Mouse (Mus musculus) CH12.LX (cell line): ENCODE results near the gene Gm10318. TPM values are rescaled to one million over a fixed set of nuclear protein-coding genes. Genes with fewer than 3 reads are reported as not detected.

ENCODE experiments used
- DNase-seq: peaks from one replicate; pipeline ENCODE4 v3.0.0-alpha.2; 2013; ENCODE audit errors: extremely low read depth
- H3K27ac ChIP-seq: 2 replicates; pipeline ENCODE4 v1.5.1; 2012; ENCODE audit warnings: low read depth, mild to moderate bottlenecking, control low read depth, moderate library complexity; ENCODE audit not compliant: insufficient read depth
- H3K27me3 ChIP-seq: replicated peaks from 2 replicates; pipeline ENCODE3; 2012; ENCODE audit warnings: inconsistent platforms
- H3K36me3 ChIP-seq, 2 experiments: replicated peaks in 1 of 2; 2 replicates each; pipeline versions ENCODE3 to v1.6.1; 2012; ENCODE audit warnings: inconsistent platforms in 1 of 2, low read length in 1 of 2, mild to moderate bottlenecking in 1 of 2, mixed read lengths in 1 of 2, moderate library complexity in 1 of 2; ENCODE audit not compliant: control insufficient read depth in 1 of 2, insufficient read depth in 1 of 2
- H3K4me1 ChIP-seq, 2 experiments: 2 replicates each; pipeline ENCODE4 v1.6.1; 2012; ENCODE audit warnings: inconsistent platforms in 1 of 2, moderate library complexity in 1 of 2; ENCODE audit not compliant: insufficient read depth in 2 of 2, control insufficient read depth in 1 of 2
- H3K4me2 ChIP-seq: 2 replicates; pipeline ENCODE4 v1.6.1; 2012; ENCODE audit warnings: low read depth, mild to moderate bottlenecking, control low read depth; ENCODE audit not compliant: poor library complexity, insufficient read depth, severe bottlenecking
- H3K4me3 ChIP-seq, 3 experiments: fragments of 150-350 bp in 1 of 3; sonication (generic) in 1 of 3; replicated peaks in 1 of 3; 2 replicates each; pipeline versions ENCODE3 to v1.5.1; 2011 to 2012; ENCODE audit warnings: low read depth in 2 of 3, low read length in 2 of 3, mild to moderate bottlenecking in 2 of 3, moderate library complexity in 2 of 3, control low read depth in 1 of 3, improper control_type of control experiment in 1 of 3, inconsistent platforms in 1 of 3, mixed read lengths in 1 of 3; ENCODE audit not compliant: poor library complexity in 1 of 3
- H3K79me2 ChIP-seq: replicated peaks from 2 replicates; pipeline ENCODE4 v1.6.1; 2012; ENCODE audit warnings: mild to moderate bottlenecking, moderate library complexity; ENCODE audit not compliant: control insufficient read depth, poor library complexity, insufficient read depth, severe bottlenecking; ENCODE audit errors: extremely low read depth
- H3K9ac ChIP-seq: 2 replicates; pipeline ENCODE4 v1.6.1; 2012; ENCODE audit warnings: low read depth, mild to moderate bottlenecking, control low read depth, moderate library complexity; ENCODE audit not compliant: insufficient read depth
- H3K9me3 ChIP-seq: replicated peaks from 2 replicates; pipeline ENCODE3; 2012; ENCODE audit warnings: low read length, inconsistent platforms, mixed read lengths
- BHLHE40 ChIP-seq: IDR thresholded peaks from 2 replicates; pipeline ENCODE4 v1.6.1; 2011; ENCODE audit warnings: mild to moderate bottlenecking, low read depth, low read length, improper control_type of control experiment
- CHD2 ChIP-seq: IDR thresholded peaks from 2 replicates; pipeline ENCODE4 v1.6.1; 2011; ENCODE audit warnings: low read length, improper control_type of control experiment
- CTCF ChIP-seq, 2 experiments: IDR thresholded peaks in 1 of 2; conservative IDR thresholded peaks in 1 of 2; 2 replicates each; pipeline ENCODE4 v1.5.1; 2011 to 2012; ENCODE audit warnings: low read depth in 2 of 2, low read length in 2 of 2, improper control_type of control experiment in 1 of 2, inconsistent platforms in 1 of 2, mild to moderate bottlenecking in 1 of 2, moderate library complexity in 1 of 2
- EP300 ChIP-seq: IDR thresholded peaks from 2 replicates; pipeline ENCODE4 v1.6.1; 2011; ENCODE audit warnings: low read length, improper control_type of control experiment
- ETS1 ChIP-seq: conservative IDR thresholded peaks from 2 replicates; pipeline ENCODE4 v1.6.1; 2012; ENCODE audit warnings: low read depth, mild to moderate bottlenecking, inconsistent platforms, low read length, improper control_type of control experiment, moderate library complexity
- GABPA ChIP-seq: IDR thresholded peaks from 2 replicates; pipeline ENCODE4 v1.6.1; 2012; ENCODE audit warnings: low read depth, low read length, improper control_type of control experiment, inconsistent platforms; ENCODE audit not compliant: insufficient replicate concordance
- HCFC1 ChIP-seq: IDR thresholded peaks from 2 replicates; pipeline ENCODE4 v1.6.1; 2012; ENCODE audit warnings: low read depth, mild to moderate bottlenecking, inconsistent platforms, low read length, improper control_type of control experiment
- IRF4 ChIP-seq: IDR thresholded peaks from 2 replicates; pipeline ENCODE4 v1.6.1; 2014; ENCODE audit warnings: low read depth, mild to moderate bottlenecking, inconsistent platforms, low read length, improper control_type of control experiment
- JUN ChIP-seq: IDR thresholded peaks from 2 replicates; pipeline ENCODE4 v1.6.1; 2011; ENCODE audit warnings: low read depth, mild to moderate bottlenecking, low read length, improper control_type of control experiment, moderate library complexity; ENCODE audit not compliant: insufficient read depth
- MEF2A ChIP-seq: IDR thresholded peaks from 2 replicates; pipeline ENCODE4 v1.6.1; 2014; ENCODE audit warnings: low read depth, mild to moderate bottlenecking, inconsistent platforms, low read length, improper control_type of control experiment, borderline replicate concordance
- MXI1 ChIP-seq: IDR thresholded peaks from 2 replicates; pipeline ENCODE4 v1.6.1; 2011; ENCODE audit warnings: mild to moderate bottlenecking, low read depth, low read length, improper control_type of control experiment
- NRF1 ChIP-seq: IDR thresholded peaks from 2 replicates; pipeline ENCODE4 v1.6.1; 2014; ENCODE audit warnings: low read depth, mild to moderate bottlenecking, inconsistent platforms, low read length, improper control_type of control experiment, moderate library complexity
- POLR2A ChIP-seq: IDR thresholded peaks from 2 replicates; pipeline ENCODE4 v1.6.1; 2011; ENCODE audit warnings: low read depth, mild to moderate bottlenecking, improper control_type of control experiment, low read length
- RAD21 ChIP-seq: IDR thresholded peaks from 2 replicates; pipeline ENCODE4 v1.6.1; 2011; ENCODE audit warnings: low read depth, mild to moderate bottlenecking, low read length, improper control_type of control experiment, moderate library complexity
- RCOR1 ChIP-seq: conservative IDR thresholded peaks from 2 replicates; pipeline ENCODE4 v1.6.1; 2012; ENCODE audit warnings: low read depth, mild to moderate bottlenecking, inconsistent platforms, low read length, improper control_type of control experiment
- SIN3A ChIP-seq: IDR thresholded peaks from 2 replicates; pipeline ENCODE4 v1.6.1; 2012; ENCODE audit warnings: low read length, improper control_type of control experiment, inconsistent platforms
- TCF12 ChIP-seq: IDR thresholded peaks from 2 replicates; pipeline ENCODE4 v1.6.1; 2014; ENCODE audit warnings: low read depth, mild to moderate bottlenecking, inconsistent platforms, low read length, improper control_type of control experiment
- USF1 ChIP-seq: IDR thresholded peaks from 2 replicates; pipeline ENCODE4 v1.6.1; 2014; ENCODE audit warnings: low read depth, mild to moderate bottlenecking, inconsistent platforms, low read length, improper control_type of control experiment
- USF2 ChIP-seq: conservative IDR thresholded peaks from 2 replicates; pipeline ENCODE4 v1.6.1; 2011; ENCODE audit warnings: low read depth, low read length, improper control_type of control experiment
- ZC3H11A ChIP-seq: IDR thresholded peaks from 2 replicates; pipeline ENCODE4 v1.6.1; 2012; ENCODE audit warnings: low read depth, mild to moderate bottlenecking, inconsistent platforms, low read length, improper control_type of control experiment
- ZKSCAN1 ChIP-seq: IDR thresholded peaks from 2 replicates; pipeline ENCODE4 v1.6.1; 2012; ENCODE audit warnings: low read depth, inconsistent platforms, low read length, improper control_type of control experiment, borderline replicate concordance
- ZMIZ1 ChIP-seq: IDR thresholded peaks from 2 replicates; pipeline ENCODE4 v1.6.1; 2012; ENCODE audit warnings: low read depth, mild to moderate bottlenecking, inconsistent platforms, low read length, improper control_type of control experiment
- ZNF384 ChIP-seq: IDR thresholded peaks from 2 replicates; pipeline ENCODE4 v1.6.1; 2012; ENCODE audit warnings: low read depth, low read length, improper control_type of control experiment, inconsistent platforms
- dilution Hi-C: fragments of 300-500 bp; cut with MboI; formaldehyde crosslinking; loops from 2 replicates; pipeline ENCODE4 v1.14.3; 2020; ENCODE audit warnings: low sequenced_read_pairs; ENCODE audit not compliant: extremely low pct_unique_long_range_greater_than_20kb, extremely low pct_ligation_motif_present
- in situ Hi-C: fragments of 300-500 bp; cut with MboI; formaldehyde crosslinking; loops from 3 replicates; pipeline ENCODE4 v1.14.3; 2019; ENCODE audit warnings: low sequenced_read_pairs, low pct_ligation_motif_present, low pct_unique_long_range_greater_than_20kb, mixed read lengths
- polyA plus RNA-seq: library from polyadenylated mRNA; unstranded; fragments of >175 nt; gene quantifications from 2 replicates; pipeline ENCODE4 v1.2.1, GENCODE M21; 2012; ENCODE audit warnings: low read depth; ENCODE audit not compliant: insufficient read length
- total RNA-seq, 2 experiments: library from RNA; depleted of rRNA; stranded (reverse); fragments of 300-350 nt in 1 of 2; fragments of >200 nt in 1 of 2; gene quantifications; 2 replicates each; pipeline ENCODE4 v1.2.3; 2012 to 2014

The Gm10318 gene
- total and polyA plus RNA-seq, 3 experiments, result not detected

GRCm38 (mm10) chr10:77864762-77865143 is 12.1 kb downstream of the Gm10318 start:
- Histone ChIP-seq H3K79me2 (no peaks in the 10 kb centered on the region), H3K9ac (no peak overlapping the region), H3K9me3 (peaks cover 5% of the 10 kb centered on the region), H3K4me3 (peak overlapping the region in 1 of 3 experiments; percentile 16), H3K27ac (no peak overlapping the region), H3K4me1 (peaks cover 5 to 6% of the 10 kb centered on the region in 2 experiments), H3K36me3 (no peaks in the 10 kb centered on the region), H3K4me2 (0 out of 2 replicates have a peak overlapping the region, but pooled peaks have one; percentile 4), H3K27me3 (peaks cover 67% of the 10 kb centered on the region)
- dilution Hi-C loops, result no loop called here
- in situ Hi-C loops, result no loop called here
- no peak for DNase-seq
- TF ChIP-seq POLR2A (no peak), CHD2 (no peak), MEF2A (no peak)

- in situ Hi-C loops, result no loop called here
- Histone ChIP-seq H3K4me3 (no peak overlapping the region), H3K27ac (no peak overlapping the region), H3K36me3 (no peaks in the 10 kb centered on the region), H3K4me1 (peaks cover 5 to 6% of the 10 kb centered on the region in 2 experiments), H3K4me2 (no peak overlapping the region), H3K79me2 (no peaks in the 10 kb centered on the region), H3K27me3 (peaks cover 54% of the 10 kb centered on the region), H3K9me3 (peaks cover 5% of the 10 kb centered on the region), H3K9ac (no peak overlapping the region)
- dilution Hi-C loops, result no loop called here
- DNase-seq, result no peak
- TF ChIP-seq ZC3H11A, result no peak
- no peak for TF ChIP-seq MXI1
- no peak for TF ChIP-seq CTCF (conservative IDR thresholded peaks at IDR 0.05 in 1 of 2, IDR thresholded peaks at IDR 0.05 in 1 of 2; ENCODE audit: low read depth in 2 of 2, low read length in 2 of 2)
- TF ChIP-seq HCFC1, result no peak
- no peak for TF ChIP-seq JUN
- TF ChIP-seq ETS1, result no peak
- no peak for TF ChIP-seq RCOR1
These were observed 14.9 kb downstream of the Gm10318 start for GRCm38 (mm10) chr10:77867546-77867945.

GRCm38 (mm10) chr10:77869651-77870050 is 17.0 kb downstream of the Gm10318 start:
- Histone ChIP-seq H3K9me3 (peaks cover under 1% of the 10 kb centered on the region), H3K27ac (no peak overlapping the region), H3K79me2 (no peaks in the 10 kb centered on the region), H3K4me1 (peaks cover under 1 to 1% of the 10 kb centered on the region in 2 experiments; a peak in 3 of 4 replicates), H3K4me2 (no peak overlapping the region), H3K4me3 (no peak overlapping the region)
- dilution Hi-C loops (no loop called here), in situ Hi-C loops (no loop called here)
- no peak for TF ChIP-seq HCFC1
- TF ChIP-seq RAD21, result no peak
- no peak for TF ChIP-seq CTCF (conservative IDR thresholded peaks at IDR 0.05 in 1 of 2, IDR thresholded peaks at IDR 0.05 in 1 of 2; ENCODE audit: low read depth in 2 of 2, low read length in 2 of 2)
- no peak for TF ChIP-seq IRF4
- no peak for TF ChIP-seq ZKSCAN1
- no peak for TF ChIP-seq ZNF384
- TF ChIP-seq ZMIZ1, result no peak
- TF ChIP-seq TCF12, result no peak
- no peak for TF ChIP-seq BHLHE40
- no peak for TF ChIP-seq POLR2A
- no peak for TF ChIP-seq USF1
- no peak for TF ChIP-seq ZC3H11A
- no peak for TF ChIP-seq USF2
- no peak for TF ChIP-seq NRF1
- TF ChIP-seq GABPA, result no peak
- no peak for TF ChIP-seq EP300
- TF ChIP-seq JUN, result no peak
- no peak for TF ChIP-seq SIN3A
- TF ChIP-seq, all 38 proteins: peak for 0
- H3K27me3 ChIP-seq, result peaks cover 48% of the 10 kb centered on the region
- H3K9ac ChIP-seq, result no peak overlapping the region
- DNase-seq, result no peak
- H3K36me3 ChIP-seq, result no peaks in the 10 kb centered on the region
